Mouse (Mus musculus) erythroblast, embryonic 14.5 days (primary cell): Measurements from ENCODE around the gene Gpalpp1.

Experiments used
- GATA1 ChIP-seq: IDR thresholded peaks from 2 replicates; pipeline ENCODE4 v1.6.1; 2012; ENCODE audit warnings: low read length, inconsistent platforms, mixed read lengths
- TAL1 ChIP-seq: IDR thresholded peaks from 3 replicates; pipeline ENCODE4 v1.6.1; 2012; ENCODE audit warnings: low read length, inconsistent platforms, mixed read lengths

GRCm38 (mm10) chr14:76068296-76068695 is 42.3 kb downstream of the Gpalpp1 start:
- TF ChIP-seq TAL1 (no peak), GATA1 (no peak)
